Mouse (Mus musculus) activated CD4-positive, CD25-positive, alpha-beta regulatory T cell, adult 4 months (primary cell): ENCODE results near the gene Gm10197. TPM values are rescaled to one million over a fixed set of nuclear protein-coding genes. Genes with fewer than 3 reads are reported as not detected.

Experiments used
- ATAC-seq: one replicate; pipeline ENCODE4 v1.8.0; 2017
- polyA plus RNA-seq, 2 experiments: library from polyadenylated mRNA; unstranded; fragments of 100-300 nt; shearing (Covaris generic); gene quantifications; one replicate each; pipeline ENCODE4 v1.2.1; 2017

The Gm10197 gene
- polyA plus RNA-seq, 2 experiments from 2014 or later = not detected

DNA sequence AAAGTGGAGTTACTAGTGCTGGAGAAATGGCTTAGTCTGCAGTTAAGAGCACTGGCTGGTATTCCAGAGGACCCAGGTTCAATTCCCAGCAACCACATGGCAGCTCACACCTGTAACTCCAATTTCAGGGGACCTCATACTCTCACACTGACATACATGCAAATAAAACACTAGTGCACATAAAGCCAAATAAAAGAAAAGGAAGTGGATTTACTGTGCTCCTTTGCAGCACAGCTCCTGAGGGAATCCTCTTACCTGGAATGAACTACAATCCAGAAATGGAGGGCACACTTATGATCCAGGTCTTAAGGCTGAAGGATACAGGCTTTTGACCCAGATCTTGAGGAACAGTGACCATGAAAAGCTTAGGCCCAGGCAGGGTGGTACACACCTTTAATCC is 22.1 kb upstream of the Gm10197 start:
- no peak for ATAC-seq

GRCm38 (mm10) chr19:53392781-53393343 is 21.3 kb upstream of the Gm10197 start:
- no peak for ATAC-seq

- no peak for ATAC-seq
Observed at GRCm38 (mm10) chr19:53391787-53392186, 20.2 kb upstream of the Gm10197 start.

DNA sequence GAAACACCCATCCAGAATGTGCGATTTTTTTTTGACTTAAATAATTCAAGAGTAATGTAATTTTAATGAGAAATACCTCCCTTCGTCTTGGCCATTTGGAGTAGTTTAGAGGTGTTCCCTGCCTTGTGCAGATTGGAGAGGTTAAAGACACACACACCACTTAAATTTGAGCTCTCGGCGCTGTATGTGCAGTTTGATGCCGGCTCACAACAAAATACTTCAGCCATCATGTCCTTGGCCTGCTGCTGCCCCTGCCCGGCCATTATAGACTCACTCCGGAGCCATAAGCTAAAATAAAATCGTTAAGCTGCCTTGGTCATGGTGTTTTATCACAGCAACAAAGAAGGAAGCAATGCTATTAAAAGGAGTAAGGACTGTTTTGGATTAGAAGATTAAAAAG is 19.8 kb upstream of the Gm10197 start:
- no peak for ATAC-seq

- ATAC-seq = peak; percentile 92
Observed at GRCm38 (mm10) chr19:53390495-53391007, 19.0 kb upstream of the Gm10197 start, which contains the start of gene Smndc1. TSS of gene Smndc1 (minus strand) at chr19:53390578.

DNA sequence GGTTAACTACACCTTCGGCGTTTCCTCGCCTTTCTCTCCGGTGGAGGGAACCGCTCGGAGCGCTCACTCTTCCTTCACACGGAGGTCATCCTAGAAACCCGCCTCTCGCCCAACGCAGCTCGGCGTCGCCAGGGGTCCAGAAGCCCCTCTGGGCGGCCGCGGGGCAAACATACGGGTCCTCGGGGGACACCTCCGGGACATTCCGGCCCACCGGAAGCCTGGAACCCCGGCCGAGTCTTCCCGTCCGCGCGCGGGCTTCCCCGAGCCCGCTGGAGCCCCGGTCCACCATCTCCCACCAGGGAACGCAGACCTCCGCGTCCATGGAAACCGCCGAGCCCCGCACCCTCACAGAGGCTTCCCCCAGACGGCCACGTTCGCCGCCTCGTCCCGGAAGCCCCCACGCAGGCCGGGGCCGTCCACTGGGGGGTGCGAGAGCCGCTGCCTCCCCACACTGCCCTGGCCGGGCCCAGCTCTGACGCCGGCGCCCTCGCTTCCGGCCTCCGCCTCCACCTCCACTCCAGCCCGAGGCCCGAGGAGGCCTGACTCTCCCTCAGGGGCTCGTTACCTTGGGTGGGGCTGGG is 18.4 kb upstream of the Gm10197 start:
- ATAC-seq = peak; percentile 27

DNA sequence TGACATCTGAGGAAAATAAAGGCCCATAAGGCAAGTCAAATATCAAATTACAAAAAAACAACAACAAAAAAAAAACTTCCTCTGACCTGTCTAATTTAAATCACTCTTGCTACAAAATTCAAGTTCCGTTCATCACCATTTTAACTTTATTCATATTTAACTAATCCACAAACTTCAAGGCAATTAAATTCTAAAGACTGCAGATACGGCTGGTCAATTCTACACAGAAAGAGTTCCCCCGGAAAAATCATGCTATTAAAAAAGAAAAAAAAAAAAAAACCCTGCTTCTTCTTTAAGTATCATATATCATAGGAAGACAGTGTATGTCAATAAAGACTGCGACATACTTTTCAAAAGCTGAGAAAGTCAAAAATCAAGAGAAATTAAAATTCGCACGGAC is 17.9 kb upstream of the Gm10197 start:
- ATAC-seq = no peak

DNA sequence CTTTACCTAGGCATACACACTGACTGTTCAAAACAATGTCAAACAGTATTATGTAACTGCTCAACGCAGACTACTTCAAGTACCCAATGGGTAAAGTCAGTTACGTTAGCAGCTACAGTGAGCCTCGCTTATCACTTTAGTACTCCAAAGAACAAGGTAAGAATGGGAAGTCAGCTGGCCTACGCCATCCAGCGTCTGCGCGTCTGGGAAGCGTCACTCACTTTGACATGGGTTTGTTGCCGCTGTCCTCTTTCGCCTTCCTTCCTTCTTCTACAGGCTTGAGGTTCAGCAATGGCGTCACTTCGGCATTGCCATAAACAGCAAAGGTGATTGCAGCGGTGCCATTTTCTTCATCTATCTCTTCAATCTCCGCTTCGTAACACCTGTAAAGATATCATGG is 11.8 kb upstream of the Gm10197 start:
- ATAC-seq = no peak

- no peak for ATAC-seq
Observed at GRCm38 (mm10) chr19:53378421-53378820, 6.9 kb upstream of the Gm10197 start.

DNA sequence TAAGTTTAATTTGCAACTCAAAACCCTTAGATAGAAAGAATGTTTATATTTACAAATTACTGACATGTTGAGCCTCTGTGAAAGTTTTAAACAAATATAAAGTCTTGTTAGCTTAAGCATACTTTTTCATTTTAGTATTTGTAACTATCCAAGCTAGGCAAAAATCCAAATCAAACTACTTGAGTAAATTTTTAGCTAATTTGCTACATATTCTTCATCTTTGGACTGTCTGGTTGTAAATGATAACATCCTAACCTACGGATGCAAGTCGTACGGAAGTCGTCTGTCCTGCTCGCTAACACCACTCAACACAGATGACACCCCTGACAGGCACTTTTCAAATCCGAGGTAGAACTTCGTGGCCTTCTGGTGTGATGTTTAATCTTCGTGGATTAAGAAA is 6.1 kb upstream of the Gm10197 start:
- no peak for ATAC-seq

DNA sequence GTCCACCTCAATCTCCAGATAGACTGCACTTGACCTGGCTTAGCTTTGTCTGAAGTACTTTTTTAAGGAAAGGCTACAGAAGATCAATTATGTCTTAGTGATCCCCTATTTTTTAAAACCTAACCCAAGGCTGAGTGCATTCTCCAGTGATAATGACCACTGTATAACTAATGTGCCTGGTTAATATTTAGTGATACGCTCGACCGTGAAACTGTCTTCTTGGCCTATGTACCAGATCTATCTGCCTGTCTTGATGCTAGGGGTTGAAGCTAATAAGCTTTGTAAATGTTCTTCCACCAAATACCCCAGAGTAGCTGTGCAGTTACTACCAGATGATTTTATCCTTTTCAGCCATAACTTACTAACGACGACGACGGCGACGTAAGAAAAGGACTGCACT is 4.2 kb upstream of the Gm10197 start:
- ATAC-seq = no peak

DNA sequence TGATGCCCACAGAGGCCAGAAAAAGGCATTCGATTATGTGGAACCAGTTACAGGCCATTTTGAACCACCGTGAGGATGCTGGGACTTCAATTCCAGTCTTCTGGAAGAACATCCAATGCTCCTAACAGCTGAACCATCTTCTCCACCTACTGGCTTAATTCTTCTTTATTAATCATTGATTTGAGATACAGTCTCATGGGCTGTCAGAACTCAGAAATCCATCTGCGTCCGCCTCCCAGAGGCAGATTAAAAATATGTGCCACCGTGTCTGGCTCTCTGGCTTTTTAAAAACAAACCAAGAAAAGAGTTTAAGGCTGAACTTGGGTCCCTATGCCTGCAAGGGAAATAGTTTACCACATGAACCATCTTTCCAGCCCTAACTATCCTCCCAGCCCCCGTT is 3.7 kb upstream of the Gm10197 start:
- no peak for ATAC-seq

DNA sequence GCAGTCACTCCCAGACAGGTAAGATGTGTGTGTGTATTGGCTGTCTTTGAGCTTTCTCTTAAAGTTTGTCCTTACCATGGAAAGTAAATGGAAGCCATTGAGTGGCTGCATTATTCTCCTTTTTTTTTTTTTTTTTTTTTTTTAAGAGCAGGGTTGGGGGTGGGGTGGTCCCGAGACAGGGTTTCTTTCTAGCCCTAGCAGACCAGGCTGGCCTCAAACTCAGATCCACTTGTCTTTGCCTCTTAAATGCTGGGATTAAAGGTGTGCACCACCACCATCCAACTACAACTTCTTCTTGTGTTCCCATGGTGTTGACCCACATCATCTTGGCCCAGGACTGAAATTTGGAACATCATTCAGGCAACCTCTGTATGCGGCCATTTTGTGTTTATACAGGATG is 2.0 kb upstream of the Gm10197 start:
- no peak for ATAC-seq

DNA sequence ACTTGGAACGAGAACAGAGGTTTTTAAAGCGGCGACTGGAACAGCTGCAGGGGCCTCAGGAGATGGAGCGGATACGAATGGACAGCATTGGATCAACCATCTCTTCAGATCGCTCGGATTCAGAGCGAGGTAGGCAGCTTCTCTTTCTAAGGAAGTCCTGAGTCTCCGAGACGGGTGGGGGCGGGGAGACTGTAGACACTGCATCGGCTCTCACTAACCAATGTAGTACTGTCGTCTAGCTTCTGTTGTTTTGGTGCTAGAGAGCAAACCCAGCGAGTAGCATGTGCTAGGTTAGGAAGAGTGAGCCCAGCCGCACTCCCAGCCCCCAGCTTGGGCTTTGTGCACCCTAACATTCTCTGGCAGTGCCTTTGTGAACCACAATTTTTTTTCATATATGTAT is 1.3 kb downstream of the Gm10197 start:
- ATAC-seq = no peak

- ATAC-seq = peak; percentile 52
Observed at GRCm38 (mm10) chr19:53369469-53370043, 2.0 kb downstream of the Gm10197 start.

GRCm38 (mm10) chr19:53366881-53367280 is 4.7 kb downstream of the Gm10197 start:
- no peak for ATAC-seq

- no peak for ATAC-seq
Observed at GRCm38 (mm10) chr19:53366057-53366775, 5.3 kb downstream of the Gm10197 start.

DNA sequence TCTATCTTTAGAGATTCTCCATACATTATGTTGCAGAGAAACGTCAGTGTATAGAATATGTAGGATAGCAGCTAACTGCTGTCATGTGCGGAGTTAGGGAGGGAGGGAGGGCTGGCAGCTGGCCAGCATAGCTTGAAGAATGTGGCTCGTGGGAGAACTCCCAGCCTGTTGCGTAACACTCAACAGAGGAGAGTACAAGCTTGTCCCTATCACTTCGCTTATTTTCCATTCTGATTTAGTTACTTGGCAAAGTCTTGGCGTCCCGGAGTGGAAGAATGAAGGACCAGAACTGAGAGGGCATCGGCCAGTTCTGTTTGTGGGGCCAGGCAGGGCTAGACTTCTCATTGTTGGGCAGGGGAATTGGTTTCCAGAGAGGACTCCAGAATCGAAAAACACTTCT is 6.6 kb downstream of the Gm10197 start:
- ATAC-seq = no peak

DNA sequence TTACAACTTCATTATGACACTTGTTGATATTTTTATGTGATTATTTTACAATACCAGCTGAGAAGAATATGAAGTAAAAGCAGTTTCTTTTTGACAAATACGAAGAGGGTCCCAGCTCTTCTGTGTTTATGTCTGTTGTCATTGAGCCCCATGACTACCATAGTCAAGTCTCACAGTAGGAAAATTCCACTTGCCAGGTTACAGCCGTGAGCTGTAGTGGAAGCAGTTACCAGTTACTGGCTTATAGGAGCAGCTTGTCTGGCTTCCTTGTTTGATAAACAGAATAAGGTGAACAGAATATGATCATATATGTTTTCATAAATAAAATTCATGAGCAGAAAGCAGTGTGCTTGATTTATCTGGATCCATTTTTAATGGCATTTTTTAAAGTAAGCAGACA is 7.0 kb downstream of the Gm10197 start:
- no peak for ATAC-seq

DNA sequence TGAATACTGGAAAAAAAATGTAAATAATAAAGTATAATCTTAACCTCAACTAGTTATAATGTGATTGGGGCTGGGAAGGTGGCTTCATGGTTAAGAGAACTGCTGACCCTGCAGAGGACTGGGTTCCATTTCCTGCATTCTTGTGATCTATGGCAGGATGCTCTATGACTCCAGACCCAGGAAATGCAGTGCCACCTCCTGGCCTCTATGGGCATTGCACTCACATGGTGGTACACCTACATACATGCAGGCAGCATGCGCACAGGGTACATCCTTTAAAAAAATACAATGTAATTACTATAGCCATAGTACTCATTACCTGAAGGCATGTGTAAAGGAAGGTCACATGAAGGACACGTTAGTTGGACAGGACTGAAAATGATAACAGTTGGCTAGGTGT is 8.6 kb downstream of the Gm10197 start:
- no peak for ATAC-seq

- no peak for ATAC-seq
Observed at GRCm38 (mm10) chr19:53360265-53360958, 11.2 kb downstream of the Gm10197 start.

DNA sequence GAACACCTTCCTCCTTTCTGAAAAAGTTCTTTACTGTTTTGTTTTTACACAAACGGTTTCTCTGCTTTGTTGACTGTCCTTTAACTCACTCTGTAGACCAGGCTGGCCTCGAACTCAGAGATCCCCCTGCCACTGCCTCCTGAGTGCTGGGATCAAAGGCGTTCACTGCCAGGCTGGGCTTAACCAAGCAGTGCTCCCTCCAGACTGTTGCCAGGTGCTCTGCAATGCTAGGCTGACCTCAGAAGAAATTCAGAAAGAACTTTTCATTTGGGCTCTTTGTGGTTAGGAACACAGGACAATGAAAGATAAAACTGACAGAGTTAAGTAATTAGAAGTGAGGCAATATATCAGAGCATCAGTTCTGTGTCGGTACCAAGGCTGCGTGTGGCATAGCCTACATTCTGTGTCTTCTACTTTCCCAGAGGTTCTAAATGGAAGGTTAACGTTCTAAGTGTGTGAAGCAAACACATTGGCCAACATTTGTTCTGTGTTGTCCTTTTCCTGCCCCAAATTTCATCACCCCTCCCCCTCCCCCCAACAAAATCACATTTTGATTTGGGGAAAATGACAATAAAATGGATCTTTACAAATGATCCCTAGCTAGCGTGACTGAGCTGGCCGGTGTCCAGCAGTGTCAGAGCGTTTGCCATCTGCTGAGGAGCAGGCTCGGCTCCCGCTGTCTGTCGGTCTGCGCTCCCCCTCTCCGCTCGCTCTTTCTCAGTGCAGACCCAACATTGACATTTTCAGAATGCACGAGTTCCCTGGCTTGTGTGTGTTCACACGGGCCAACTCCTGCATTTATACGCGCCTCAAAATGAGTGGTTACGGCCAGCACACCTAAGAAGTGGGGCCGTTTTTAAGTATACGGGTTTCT is 12.2 kb downstream of the Gm10197 start:
- no peak for ATAC-seq
